Mouse (Mus musculus): ENCODE measurements around the gene Zfp286. TPM values are rescaled to one million over a fixed set of nuclear protein-coding genes. Genes with fewer than 3 reads are reported as not detected.

Gene Zfp286
- total and polyA plus RNA-seq, 3 experiments: not detected

GRCm38 (mm10) chr11:62830387-62830786 lies 41.1 kb upstream of the Zfp286 start:
- Histone ChIP-seq H3K4me1 (ENCODE audit: control insufficient read depth in 1 of 2, insufficient read depth in 2 of 2, low read length in 2 of 2) (no peaks in the 10 kb centered on the region), H3K36me3 (ENCODE audit: control insufficient read depth in 1 of 2, insufficient read depth in 2 of 2, low read length in 2 of 2) (no peaks in the 10 kb centered on the region), H3K9ac (ENCODE audit: control insufficient read depth, low read depth, low read length, poor library complexity, severe bottlenecking) (no peak overlapping the region), H3K79me2 (ENCODE audit: control insufficient read depth, insufficient read depth, low read length, poor library complexity) (no peaks in the 10 kb centered on the region), H3K27ac (ENCODE audit: control insufficient read depth, low read depth, low read length) (no peak overlapping the region), H3K27me3 (ENCODE audit: control insufficient read depth in 1 of 2, insufficient read depth in 2 of 2, low read length in 2 of 2) (no peaks in the 10 kb centered on the region), H3K9me3 (replicated peaks; ENCODE audit: insufficient read depth, low read length) (no peaks in the 10 kb centered on the region), H3K4me3 (ENCODE audit: control insufficient read depth in 1 of 2, insufficient read depth in 1 of 2, low read depth in 2 of 2, low read length in 2 of 2) (no peak overlapping the region)
- DNase-seq (ENCODE audit: low read depth, low spot score): no peak
- TF ChIP-seq TBP (IDR thresholded peaks at IDR 0.05; ENCODE audit: low read depth, low read length) (no peak), TCF12 (IDR thresholded peaks at IDR 0.05; ENCODE audit: low read depth, low read length) (no peak), ETS1 (IDR thresholded peaks at IDR 0.05; ENCODE audit: low read depth, low read length) (no peak), TAL1 (IDR thresholded peaks at IDR 0.05; ENCODE audit: low read length) (no peak), ZKSCAN1 (IDR thresholded peaks at IDR 0.05; ENCODE audit: low read depth, low read length) (peak; percentile 91), E2F4 (IDR thresholded peaks at IDR 0.05; ENCODE audit: borderline replicate concordance, low read depth, low read length) (no peak)

GRCm38 (mm10) chr11:62827911-62828310 lies 38.6 kb upstream of the Zfp286 start:
- H3K79me2 ChIP-seq (ENCODE audit: control insufficient read depth, insufficient read depth, low read length, poor library complexity): no peaks in the 10 kb centered on the region
- H3K4me1 ChIP-seq (ENCODE audit: control insufficient read depth in 1 of 2, insufficient read depth in 2 of 2, low read length in 2 of 2): peaks cover 3 to 15% of the 10 kb centered on the region in 2 experiments; a peak in 3 of 4 replicates
- no peaks in the 10 kb centered on the region for H3K9me3 ChIP-seq (replicated peaks; ENCODE audit: insufficient read depth, low read length)
- no peak overlapping the region for H3K4me3 ChIP-seq (ENCODE audit: control insufficient read depth in 1 of 2, insufficient read depth in 1 of 2, low read depth in 2 of 2, low read length in 2 of 2)
- H3K36me3 ChIP-seq (ENCODE audit: control insufficient read depth in 1 of 2, insufficient read depth in 2 of 2, low read length in 2 of 2): peaks cover 0 to 13% of the 10 kb centered on the region in 2 experiments; a peak in 2 of 4 replicates
- no peak overlapping the region for H3K27ac ChIP-seq (ENCODE audit: control insufficient read depth, low read depth, low read length)
- TF ChIP-seq KAT2A (conservative IDR thresholded peaks at IDR 0.05; ENCODE audit: low read depth, low read length) (no peak), BHLHE40 (IDR thresholded peaks at IDR 0.05; ENCODE audit: borderline replicate concordance, low read depth, low read length) (no peak), JUND (IDR thresholded peaks at IDR 0.05; ENCODE audit: low read depth, low read length) (no peak), POLR2AphosphoS2 (IDR thresholded peaks at IDR 0.05; ENCODE audit: low read length) (no peak), TBP (IDR thresholded peaks at IDR 0.05; ENCODE audit: low read depth, low read length) (no peak), MAZ (IDR thresholded peaks at IDR 0.05; ENCODE audit: low read depth, low read length) (no peak), POLR2AphosphoS5 (IDR thresholded peaks at IDR 0.05; ENCODE audit: borderline replicate concordance, low read depth, low read length) (no peak), RAD21 (IDR thresholded peaks at IDR 0.05; ENCODE audit: low read depth, low read length) (no peak), RCOR1 (IDR thresholded peaks at IDR 0.05; ENCODE audit: low read depth, low read length) (no peak)
- H3K27me3 ChIP-seq (ENCODE audit: control insufficient read depth in 1 of 2, insufficient read depth in 2 of 2, low read length in 2 of 2): no peaks in the 10 kb centered on the region
- H3K9ac ChIP-seq (ENCODE audit: control insufficient read depth, low read depth, low read length, poor library complexity, severe bottlenecking): no peak overlapping the region
- DNase-seq (ENCODE audit: low read depth, low spot score): no peak

GRCm38 (mm10) chr11:62827135-62827534 lies 37.9 kb upstream of the Zfp286 start:
- DNase-seq (ENCODE audit: low read depth, low spot score): no peak
- peaks cover 0 to 19% of the 10 kb centered on the region in 2 experiments; a peak in 2 of 4 replicates for H3K36me3 ChIP-seq (ENCODE audit: control insufficient read depth in 1 of 2, insufficient read depth in 2 of 2, low read length in 2 of 2)
- H3K79me2 ChIP-seq (ENCODE audit: control insufficient read depth, insufficient read depth, low read length, poor library complexity): no peaks in the 10 kb centered on the region

More at GRCm38 (mm10) chr11:62827135-62827534, 37.9 kb upstream of the Zfp286 start:
- Histone ChIP-seq H3K9ac (ENCODE audit: control insufficient read depth, low read depth, low read length, poor library complexity, severe bottlenecking) (no peak overlapping the region), H3K9me3 (replicated peaks; ENCODE audit: insufficient read depth, low read length) (no peaks in the 10 kb centered on the region), H3K4me1 (ENCODE audit: control insufficient read depth in 1 of 2, insufficient read depth in 2 of 2, low read length in 2 of 2) (peaks cover 3 to 19% of the 10 kb centered on the region in 2 experiments; a peak in 3 of 4 replicates), H3K27me3 (ENCODE audit: control insufficient read depth in 1 of 2, insufficient read depth in 2 of 2, low read length in 2 of 2) (no peaks in the 10 kb centered on the region), H3K27ac (ENCODE audit: control insufficient read depth, low read depth, low read length) (no peak overlapping the region), H3K4me3 (ENCODE audit: control insufficient read depth in 1 of 2, insufficient read depth in 1 of 2, low read depth in 2 of 2, low read length in 2 of 2) (no peak overlapping the region)
- TF ChIP-seq TCF12 (IDR thresholded peaks at IDR 0.05; ENCODE audit: low read depth, low read length) (no peak), ZC3H11A (IDR thresholded peaks at IDR 0.05; ENCODE audit: low read depth, low read length) (no peak), RAD21 (IDR thresholded peaks at IDR 0.05; ENCODE audit: low read depth, low read length) (no peak), GATA1 (IDR thresholded peaks at IDR 0.05; ENCODE audit: low read depth, low read length) (no peak), POLR2A (IDR thresholded peaks at IDR 0.05; ENCODE audit: control insufficient read depth in 1 of 2, insufficient read depth in 1 of 2, low read depth in 1 of 2, low read length in 2 of 2, poor library complexity in 1 of 2) (no peak), GABPA (IDR thresholded peaks at IDR 0.05; ENCODE audit: low read depth, low read length) (no peak)
